20 mouse cellular contexts compared by ENCODE assay signal in the genomic region with DNA sequence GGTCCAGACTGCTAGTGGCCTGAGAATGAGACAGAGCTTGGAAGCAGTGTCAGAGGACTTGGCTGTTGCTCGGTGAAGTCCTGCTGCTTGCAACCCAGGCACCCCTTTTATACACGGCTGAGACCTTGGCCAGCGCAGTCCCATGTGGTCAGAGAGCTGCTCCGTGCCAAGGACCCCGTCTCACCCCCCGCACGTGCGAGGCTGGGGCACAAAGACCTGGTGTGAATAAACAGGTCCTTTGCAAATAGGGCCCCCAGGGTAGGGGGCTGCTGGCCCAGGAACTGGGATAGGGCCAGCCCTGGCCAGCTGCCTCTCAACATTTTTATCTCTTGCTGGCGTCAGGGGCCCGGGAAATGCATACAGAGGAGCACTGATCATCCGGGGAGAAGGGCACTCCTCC. TPM values are rescaled to one million over a fixed set of nuclear protein-coding genes. Genes with fewer than 3 reads are reported as not detected.
DNase-seq lines count a peak whose midpoint lies in the region; ATAC-seq lines count a peak whose summit lies in the region.
"Had no signal": no experiment of that assay in that cellular context is flagged by ENCODE, and none has a peak within 500 bp of the region (broad histone marks: within the 10 kb centered on the region; RNA-seq: fewer than 3 reads in every experiment).

No protein-coding gene starts in this region.

- H3K4me3 ChIP-seq in forebrain, embryonic 15.5 days, result no peak overlapping the region
- no peak overlapping the region for H3K4me3 ChIP-seq in forebrain, embryonic 11.5 days (ENCODE audit: low read depth, low read length)
- H3K4me3 ChIP-seq in intestine, embryonic 16.5 days (ENCODE audit: low read length), result no peak overlapping the region
- no peak overlapping the region for H3K4me3 ChIP-seq in intestine, embryonic 15.5 days (replicated peaks)
- no peak overlapping the region for H3K4me3 ChIP-seq in hindbrain, embryonic 16.5 days (ENCODE audit: low read length)
- no peak overlapping the region for H3K4me3 ChIP-seq in kidney, embryonic 16.5 days (ENCODE audit: low read length)

- ATAC-seq in forebrain, embryonic 15.5 days (replicated peaks), result peak; percentile 43; the same call in 1 of the 2 replicates
- ATAC-seq in forebrain, embryonic 11.5 days (replicated peaks; ENCODE audit: low FRiP score), result no peak
- no peak for ATAC-seq in intestine, embryonic 16.5 days
- ATAC-seq in intestine, embryonic 15.5 days, result no peak
- ATAC-seq in hindbrain, embryonic 16.5 days, result peak; percentile 87
- no peak for ATAC-seq in kidney, embryonic 16.5 days (ENCODE audit: low FRiP score, low TSS enrichment)
- ATAC-seq: activated CD4-positive, CD25-positive, alpha-beta regulatory T cell, adult 4 months had no signal

- no peak overlapping the region for H3K27ac ChIP-seq in forebrain, embryonic 15.5 days (replicated peaks)
- no peak overlapping the region for H3K27ac ChIP-seq in forebrain, embryonic 11.5 days (ENCODE audit: low read depth, low read length)
- H3K27ac ChIP-seq in intestine, embryonic 16.5 days (ENCODE audit: low read length), result no peak overlapping the region
- no peak overlapping the region for H3K27ac ChIP-seq in intestine, embryonic 15.5 days
- H3K27ac ChIP-seq in hindbrain, embryonic 16.5 days (ENCODE audit: low read depth, low read length), result no peak overlapping the region
- H3K27ac ChIP-seq in kidney, embryonic 16.5 days (ENCODE audit: low read length), result no peak overlapping the region

- no peaks in the 10 kb centered on the region for H3K36me3 ChIP-seq in forebrain, embryonic 15.5 days
- H3K36me3 ChIP-seq in forebrain, embryonic 11.5 days (ENCODE audit: control insufficient read depth, insufficient read depth, low read length), result no peaks in the 10 kb centered on the region
- H3K36me3 ChIP-seq in intestine, embryonic 16.5 days (ENCODE audit: control insufficient read depth, insufficient read depth, low read length), result no peaks in the 10 kb centered on the region
- no peaks in the 10 kb centered on the region for H3K36me3 ChIP-seq in intestine, embryonic 15.5 days
- H3K36me3 ChIP-seq in hindbrain, embryonic 16.5 days (ENCODE audit: control insufficient read depth, insufficient read depth, low read length), result no peaks in the 10 kb centered on the region
- H3K36me3 ChIP-seq in kidney, embryonic 16.5 days (ENCODE audit: insufficient read depth, low read length), result no peaks in the 10 kb centered on the region

- 34% methylated on average over 11 of the region's 11 CpGs for WGBS in forebrain, embryonic 15.5 days
- WGBS in forebrain, embryonic 11.5 days, result 41% methylated on average over 11 of the region's 11 CpGs
- 26% methylated on average over 11 of the region's 11 CpGs for WGBS in intestine, embryonic 16.5 days
- WGBS in intestine, embryonic 15.5 days, result 17% methylated on average over 11 of the region's 11 CpGs
- WGBS in hindbrain, embryonic 16.5 days, result 37% methylated on average over 11 of the region's 11 CpGs
- WGBS in kidney, embryonic 16.5 days, result 34% methylated on average over 11 of the region's 11 CpGs

- H3K4me2 ChIP-seq in forebrain, embryonic 15.5 days (replicated peaks), result no peak overlapping the region
- no peak overlapping the region for H3K4me2 ChIP-seq in forebrain, embryonic 11.5 days (ENCODE audit: low read depth, low read length, severe bottlenecking)
- H3K4me2 ChIP-seq in intestine, embryonic 16.5 days (ENCODE audit: low read depth, low read length), result no peak overlapping the region
- H3K4me2 ChIP-seq in intestine, embryonic 15.5 days (replicated peaks), result no peak overlapping the region
- no peak overlapping the region for H3K4me2 ChIP-seq in hindbrain, embryonic 16.5 days (ENCODE audit: low read length)
- no peak overlapping the region for H3K4me2 ChIP-seq in kidney, embryonic 16.5 days (replicated peaks; ENCODE audit: low read depth, low read length)

- no peak for DNase-seq in forebrain, embryonic 11.5 days (ENCODE audit: low spot score)
- DNase-seq in adrenal gland, postnatal 10 days, result peak; percentile 69
- no peak for DNase-seq in gastrocnemius, postnatal 36 days
- DNase-seq: B cell, adult 2 months; lung, postnatal 36 days; retina, postnatal 1 day; thymus, postnatal 14 days had no signal

- H3K4me1 ChIP-seq in forebrain, embryonic 15.5 days, result peaks cover 8% of the 10 kb centered on the region
- H3K4me1 ChIP-seq in forebrain, embryonic 11.5 days (replicated peaks; ENCODE audit: control insufficient read depth, insufficient read depth, low read length), result no peaks in the 10 kb centered on the region
- H3K4me1 ChIP-seq in intestine, embryonic 16.5 days (ENCODE audit: control insufficient read depth, insufficient read depth, low read length), result peaks cover 7% of the 10 kb centered on the region; the same call in 1 of the 2 replicates
- H3K4me1 ChIP-seq in intestine, embryonic 15.5 days (replicated peaks), result no peaks in the 10 kb centered on the region
- peaks cover 4% of the 10 kb centered on the region; the same call in 1 of the 2 replicates for H3K4me1 ChIP-seq in hindbrain, embryonic 16.5 days (ENCODE audit: control insufficient read depth, insufficient read depth, low read depth, low read length)
- H3K4me1 ChIP-seq in kidney, embryonic 16.5 days (ENCODE audit: insufficient read depth, low read length), result peaks cover 7% of the 10 kb centered on the region; the same call in 1 of the 2 replicates

- H3K9me3 ChIP-seq in forebrain, embryonic 15.5 days, result no peaks in the 10 kb centered on the region
- H3K9me3 ChIP-seq in forebrain, embryonic 11.5 days (ENCODE audit: control insufficient read depth, low read length), result no peaks in the 10 kb centered on the region
- no peaks in the 10 kb centered on the region for H3K9me3 ChIP-seq in intestine, embryonic 16.5 days (ENCODE audit: control insufficient read depth, low read length)
- no peaks in the 10 kb centered on the region for H3K9me3 ChIP-seq in intestine, embryonic 15.5 days
- H3K9me3 ChIP-seq in hindbrain, embryonic 16.5 days (ENCODE audit: control insufficient read depth, low read length), result no peaks in the 10 kb centered on the region
- H3K9me3 ChIP-seq in kidney, embryonic 16.5 days (ENCODE audit: low read length), result no peaks in the 10 kb centered on the region

- H3K27me3 ChIP-seq in forebrain, embryonic 15.5 days, result no peaks in the 10 kb centered on the region
- H3K27me3 ChIP-seq in forebrain, embryonic 11.5 days (ENCODE audit: control insufficient read depth, insufficient read depth, low read length), result no peaks in the 10 kb centered on the region
- H3K27me3 ChIP-seq in intestine, embryonic 16.5 days (replicated peaks; ENCODE audit: control insufficient read depth, insufficient read depth, low read length), result 0 out of 2 replicates have a peak, but pooled peaks cover 3% of the 10 kb centered on the region
- H3K27me3 ChIP-seq in intestine, embryonic 15.5 days (replicated peaks), result peaks cover 3% of the 10 kb centered on the region; the same call in 1 of the 2 replicates
- H3K27me3 ChIP-seq in hindbrain, embryonic 16.5 days (replicated peaks; ENCODE audit: control insufficient read depth, insufficient read depth, low read length), result no peaks in the 10 kb centered on the region
- H3K27me3 ChIP-seq in kidney, embryonic 16.5 days (ENCODE audit: insufficient read depth, low read length), result 0 out of 2 replicates have a peak, but pooled peaks cover 4% of the 10 kb centered on the region

- no peak overlapping the region for H3K9ac ChIP-seq in forebrain, embryonic 15.5 days (replicated peaks)
- H3K9ac ChIP-seq in forebrain, embryonic 11.5 days (ENCODE audit: low read length), result no peak overlapping the region
- H3K9ac ChIP-seq in intestine, embryonic 16.5 days (ENCODE audit: low read depth, low read length), result 0 out of 2 replicates have a peak overlapping the region, but pooled peaks have one; percentile 11
- H3K9ac ChIP-seq in intestine, embryonic 15.5 days, result no peak overlapping the region
- H3K9ac ChIP-seq in hindbrain, embryonic 16.5 days (ENCODE audit: low read depth, low read length), result no peak overlapping the region
- H3K9ac ChIP-seq in kidney, embryonic 16.5 days (replicated peaks; ENCODE audit: low read length), result no peak overlapping the region

- intact Hi-C loops in gastrocnemius, postnatal 36 days (cut with DNase I), result no loop called here

RNA-seq across cellular contexts. Expression of gene Utf1, which starts 14.4 kb away (rescaled TPM):
- not detected in 2 replicates for polyA plus RNA-seq in forebrain, embryonic 15.5 days (2015; fragmentation: Nextera tagmentation; extraction: Ambion mirVana)
- not detected in 2 replicates for polyA plus RNA-seq in forebrain, embryonic 11.5 days (2014; fragmentation: Nextera tagmentation; extraction: Ambion mirVana)
- polyA plus RNA-seq in intestine, embryonic 16.5 days (2015; fragmentation: Nextera tagmentation; extraction: Ambion mirVana), result not detected in 2 replicates
- polyA plus RNA-seq in intestine, embryonic 15.5 days (2015; fragmentation: Nextera tagmentation; extraction: Ambion mirVana), result not detected in 2 replicates
- total RNA-seq in adrenal gland, postnatal 10 days (2021), result under 1 TPM in 1 of 2 experiments, not detected in 1; 0.24 TPM
- polyA plus RNA-seq in hindbrain, embryonic 16.5 days (2015; fragmentation: Nextera tagmentation; extraction: Ambion mirVana), result not detected in 2 replicates
- total RNA-seq in gastrocnemius, postnatal 36 days (2021), result not detected
- 0.21 TPM in 1 of 2 replicates, not detected in the other for polyA plus RNA-seq in kidney, embryonic 16.5 days (2015; fragmentation: Nextera tagmentation; extraction: Ambion mirVana)
- total RNA-seq: left cerebral cortex, adult 8-10 months; liver, adult 2 months; MEL; monocyte, adult 5-6 weeks had no signal
- polyA plus RNA-seq: gonadal fat pad, adult 2 months; intestine, embryonic 14.5 days; liver, adult 2 months had no signal

RNA-seq across cellular contexts. Expression of gene 6430531B16Rik, which starts 20.6 kb away (rescaled TPM):
- polyA plus RNA-seq in forebrain, embryonic 15.5 days (2015; fragmentation: Nextera tagmentation; extraction: Ambion mirVana), result 0.64 and 0.99 TPM in 2 replicates
- 0.35 and 0.77 TPM in 2 replicates for polyA plus RNA-seq in forebrain, embryonic 11.5 days (2014; fragmentation: Nextera tagmentation; extraction: Ambion mirVana)
- 0.13 TPM in 1 of 2 replicates, not detected in the other for polyA plus RNA-seq in intestine, embryonic 16.5 days (2015; fragmentation: Nextera tagmentation; extraction: Ambion mirVana)
- polyA plus RNA-seq in intestine, embryonic 15.5 days (2015; fragmentation: Nextera tagmentation; extraction: Ambion mirVana), result 0.15 and 0.24 TPM in 2 replicates
- total RNA-seq in adrenal gland, postnatal 10 days (2021), result under 1 TPM in 1 of 2 experiments, not detected in 1; 0.39 TPM
- 1.1 and 1.2 TPM in 2 replicates for polyA plus RNA-seq in hindbrain, embryonic 16.5 days (2015; fragmentation: Nextera tagmentation; extraction: Ambion mirVana)
- total RNA-seq in gastrocnemius, postnatal 36 days (2021), result not detected
- polyA plus RNA-seq in kidney, embryonic 16.5 days (2015; fragmentation: Nextera tagmentation; extraction: Ambion mirVana), result 0.71 and 0.94 TPM in 2 replicates
- total RNA-seq: liver, adult 2 months; MEL; monocyte, adult 5-6 weeks had no signal
- polyA plus RNA-seq: intestine, embryonic 14.5 days; large intestine, adult 2 months had no signal

RNA-seq across cellular contexts. Expression of gene Adam8, which starts 34.4 kb away (rescaled TPM):
- 3.1 and 3.9 TPM in 2 replicates for polyA plus RNA-seq in forebrain, embryonic 15.5 days (2015; fragmentation: Nextera tagmentation; extraction: Ambion mirVana)
- 3.0 and 3.6 TPM in 2 replicates for polyA plus RNA-seq in forebrain, embryonic 11.5 days (2014; fragmentation: Nextera tagmentation; extraction: Ambion mirVana)
- 1.0 and 1.2 TPM in 2 replicates for polyA plus RNA-seq in intestine, embryonic 16.5 days (2015; fragmentation: Nextera tagmentation; extraction: Ambion mirVana)
- polyA plus RNA-seq in intestine, embryonic 15.5 days (2015; fragmentation: Nextera tagmentation; extraction: Ambion mirVana), result 1.3 and 2.2 TPM in 2 replicates
- 1 to 10 TPM; 1.9 to 2.9 TPM for total RNA-seq in adrenal gland, postnatal 10 days (2021)
- 2.8 and 3.1 TPM in 2 replicates for polyA plus RNA-seq in hindbrain, embryonic 16.5 days (2015; fragmentation: Nextera tagmentation; extraction: Ambion mirVana)
- total RNA-seq in gastrocnemius, postnatal 36 days (2021), result under 1 TPM; 0.74 to 0.89 TPM
- 1.6 and 1.8 TPM in 2 replicates for polyA plus RNA-seq in kidney, embryonic 16.5 days (2015; fragmentation: Nextera tagmentation; extraction: Ambion mirVana)

Comparison
In these comparisons a context has a peak if more than half of its experiments do, and no peak if none do; other contexts are left out.
1. ATAC-seq: peak in forebrain, embryonic 15.5 days (single experiment) and hindbrain, embryonic 16.5 days (single experiment); none in forebrain, embryonic 11.5 days (single experiment), intestine, embryonic 16.5 days (single experiment), intestine, embryonic 15.5 days (single experiment) and kidney, embryonic 16.5 days (single experiment).